10 mouse cellular contexts compared by ENCODE assay signal in genomic region chr8:77120810-77121570, GRCm38 (mm10).
DNase-seq lines count a peak whose midpoint lies in the region; ATAC-seq and TF ChIP-seq lines count a peak whose summit lies in the region.
"Had no signal": no experiment of that assay in that cellular context is flagged by ENCODE, and none has a peak within 500 bp of the region (broad histone marks: within the 10 kb centered on the region; RNA-seq: fewer than 3 reads in every experiment).

No protein-coding gene starts in this region.

- H3K9ac ChIP-seq in liver, postnatal 0 days (replicated peaks): no peak overlapping the region
- no peak overlapping the region for H3K9ac ChIP-seq in liver, embryonic 11.5 days (ENCODE audit: low read depth, low read length)

- H3K27ac ChIP-seq in liver, postnatal 0 days (ENCODE audit: low read depth): no peak overlapping the region
- H3K27ac ChIP-seq in liver, embryonic 11.5 days (ENCODE audit: low read depth, low read length): no peak overlapping the region
- H3K27ac ChIP-seq in olfactory bulb, adult 2 months (ENCODE audit: insufficient read depth, low read depth, low read length): peak overlapping the region; percentile 37; the same call in 1 of the 2 replicates

- H3K4me1 ChIP-seq in liver, postnatal 0 days (ENCODE audit: insufficient read depth): no peaks in the 10 kb centered on the region; the same call in 1 of the 2 replicates
- H3K4me1 ChIP-seq in liver, embryonic 11.5 days (replicated peaks; ENCODE audit: control insufficient read depth, insufficient read depth, low read length): no peaks in the 10 kb centered on the region
- H3K4me1 ChIP-seq in olfactory bulb, adult 2 months (ENCODE audit: control insufficient read depth, insufficient read depth, low read length): peaks cover 6% of the 10 kb centered on the region

- H3K4me2 ChIP-seq in liver, postnatal 0 days (ENCODE audit: low read depth, low read length): no peak overlapping the region
- H3K4me2 ChIP-seq in liver, embryonic 11.5 days: no peak overlapping the region

- WGBS in liver, postnatal 0 days (ENCODE audit: insufficient replicate concordance): 47% methylated on average over 10 of the region's 10 CpGs
- 51% methylated on average over 10 of the region's 10 CpGs for WGBS in liver, embryonic 11.5 days
- 50% methylated on average over 10 of the region's 10 CpGs for WGBS in olfactory bulb, adult 2 months

- no peak for DNase-seq in cerebellum, postnatal 14 days
- no peak for DNase-seq in liver, postnatal 0 days
- DNase-seq in liver, embryonic 11.5 days (ENCODE audit: low spot score): no peak
- peak; percentile 78 for DNase-seq in kidney, adult 9 months
- DNase-seq in right cerebral cortex, postnatal 36 days (ENCODE audit: low spot score in 2 of 2): no peak
- no peak for DNase-seq in spleen, adult 18-20 months
- DNase-seq: adrenal gland, postnatal 25 days had no signal

- peak; percentile 50; the same call in 1 of the 2 replicates for ATAC-seq in cerebellum, adult (ENCODE audit: insufficient number of reproducible peaks, low FRiP score, low TSS enrichment)
- 0 out of 2 replicates have a peak, but pooled peaks have one; percentile 44 for ATAC-seq in liver, postnatal 0 days
- ATAC-seq in liver, embryonic 11.5 days (replicated peaks; ENCODE audit: low FRiP score): no peak
- ATAC-seq: intestine, embryonic 16.5 days had no signal

- no peaks in the 10 kb centered on the region for H3K36me3 ChIP-seq in liver, postnatal 0 days (replicated peaks; ENCODE audit: insufficient read depth, low read length)
- H3K36me3 ChIP-seq in liver, embryonic 11.5 days (ENCODE audit: control insufficient read depth, insufficient read depth, low read length): no peaks in the 10 kb centered on the region

- H3K4me3 ChIP-seq in liver, postnatal 0 days (ENCODE audit: low read depth, low read length): no peak overlapping the region
- H3K4me3 ChIP-seq in liver, embryonic 11.5 days (ENCODE audit: low read depth, low read length): no peak overlapping the region
- H3K4me3 ChIP-seq in olfactory bulb, adult 2 months (ENCODE audit: insufficient read depth, low read depth, low read length): no peak overlapping the region

- TF ChIP-seq POLR2A in olfactory bulb, adult 2 months (IDR thresholded peaks at IDR 0.05; ENCODE audit: insufficient read depth, low read depth, low read length): no peak

- TF ChIP-seq CTCF in liver, postnatal 0 days (IDR thresholded peaks at IDR 0.05; ENCODE audit: low read depth): no peak
- no peak for TF ChIP-seq CTCF in olfactory bulb, adult 2 months (IDR thresholded peaks at IDR 0.05; ENCODE audit: insufficient read depth, low read depth, low read length)

- no peaks in the 10 kb centered on the region for H3K27me3 ChIP-seq in liver, postnatal 0 days (ENCODE audit: insufficient read depth, low read length)
- no peaks in the 10 kb centered on the region for H3K27me3 ChIP-seq in liver, embryonic 11.5 days (replicated peaks; ENCODE audit: control insufficient read depth, insufficient read depth, low read length)

- no peaks in the 10 kb centered on the region for H3K9me3 ChIP-seq in liver, postnatal 0 days (ENCODE audit: low read length)
- H3K9me3 ChIP-seq in liver, embryonic 11.5 days (ENCODE audit: control insufficient read depth, low read length): no peaks in the 10 kb centered on the region

- TF ChIP-seq EP300 in liver, postnatal 0 days (IDR thresholded peaks at IDR 0.05; ENCODE audit: low read depth): no peak
